Mouse (Mus musculus): Measurements from ENCODE around the gene Supt16. TPM values are rescaled to one million over a fixed set of nuclear protein-coding genes. Genes with fewer than 3 reads are reported as not detected.

The Supt16 gene
- polyA plus RNA-seq (2011; ENCODE audit: insufficient read length, low read depth, missing spikeins): 83.0 and 88.6 TPM in 2 replicates

GRCm38 (mm10) chr14:52197156-52197878 lies at the start of gene Supt16:
Gene Supt16, minus strand, starts transcription at chr14:52197416.
- Histone ChIP-seq H3K27ac (ENCODE audit: insufficient read depth, low read length) (peak within 1 kb of the TSS; percentile 93), H3K4me3 (ENCODE audit: insufficient read depth, low read length) (peak within 1 kb of the TSS; percentile 79), H3K4me1 (ENCODE audit: control insufficient read depth, insufficient read depth, low read length) (no peaks in the 10 kb centered on the region; the same call in 1 of the 2 replicates)
- TF ChIP-seq POLR2A (IDR thresholded peaks at IDR 0.05; ENCODE audit: low read depth, low read length): peak; percentile 66; the same call in 1 of the 2 replicates
- no peak for TF ChIP-seq CTCF (IDR thresholded peaks at IDR 0.05; ENCODE audit: borderline replicate concordance, insufficient read depth, low read length)

- Histone ChIP-seq H3K27ac (ENCODE audit: insufficient read depth, low read length) (no peak overlapping the region), H3K4me1 (ENCODE audit: control insufficient read depth, insufficient read depth, low read length) (peaks cover 3% of the 10 kb centered on the region; the same call in 1 of the 2 replicates), H3K4me3 (ENCODE audit: insufficient read depth, low read length) (no peak overlapping the region)
- TF ChIP-seq POLR2A (IDR thresholded peaks at IDR 0.05; ENCODE audit: low read depth, low read length): no peak
- TF ChIP-seq CTCF (IDR thresholded peaks at IDR 0.05; ENCODE audit: borderline replicate concordance, insufficient read depth, low read length): no peak
Measured at GRCm38 (mm10) chr14:52246129-52246528, 48.9 kb upstream of the Supt16 start.

GRCm38 (mm10) chr14:52244690-52245042 lies 47.5 kb upstream of the Supt16 start:
- H3K4me1 ChIP-seq (ENCODE audit: control insufficient read depth, insufficient read depth, low read length): peaks cover 3% of the 10 kb centered on the region; the same call in 1 of the 2 replicates
- TF ChIP-seq POLR2A (IDR thresholded peaks at IDR 0.05; ENCODE audit: low read depth, low read length) (no peak; the same call in 1 of the 2 replicates), CTCF (IDR thresholded peaks at IDR 0.05; ENCODE audit: borderline replicate concordance, insufficient read depth, low read length) (no peak)
- no peak overlapping the region for H3K27ac ChIP-seq (ENCODE audit: insufficient read depth, low read length)
- peak overlapping the region; percentile 25 for H3K4me3 ChIP-seq (ENCODE audit: insufficient read depth, low read length)

GRCm38 (mm10) chr14:52244041-52244689 lies 46.9 kb upstream of the Supt16 start:
- H3K4me3 ChIP-seq (ENCODE audit: insufficient read depth, low read length): peak overlapping the region; percentile 75
- no peak overlapping the region for H3K27ac ChIP-seq (ENCODE audit: insufficient read depth, low read length)
- no peak for TF ChIP-seq CTCF (IDR thresholded peaks at IDR 0.05; ENCODE audit: borderline replicate concordance, insufficient read depth, low read length)
- peak; percentile 70 for TF ChIP-seq POLR2A (IDR thresholded peaks at IDR 0.05; ENCODE audit: low read depth, low read length)
- H3K4me1 ChIP-seq (ENCODE audit: control insufficient read depth, insufficient read depth, low read length): peaks cover 3% of the 10 kb centered on the region; the same call in 1 of the 2 replicates

- no peak for TF ChIP-seq CTCF (IDR thresholded peaks at IDR 0.05; ENCODE audit: borderline replicate concordance, insufficient read depth, low read length)
- no peak overlapping the region for H3K4me3 ChIP-seq (ENCODE audit: insufficient read depth, low read length)
- H3K4me1 ChIP-seq (ENCODE audit: control insufficient read depth, insufficient read depth, low read length): no peaks in the 10 kb centered on the region; the same call in 1 of the 2 replicates
- H3K27ac ChIP-seq (ENCODE audit: insufficient read depth, low read length): no peak overlapping the region
Measured at GRCm38 (mm10) chr14:52236216-52236615, 39.0 kb upstream of the Supt16 start.

- TF ChIP-seq CTCF (IDR thresholded peaks at IDR 0.05; ENCODE audit: borderline replicate concordance, insufficient read depth, low read length): no peak
- no peak for TF ChIP-seq POLR2A (IDR thresholded peaks at IDR 0.05; ENCODE audit: low read depth, low read length)
- Histone ChIP-seq H3K27ac (ENCODE audit: insufficient read depth, low read length) (no peak overlapping the region), H3K4me3 (ENCODE audit: insufficient read depth, low read length) (no peak overlapping the region), H3K4me1 (ENCODE audit: control insufficient read depth, insufficient read depth, low read length) (no peaks in the 10 kb centered on the region; the same call in 1 of the 2 replicates)
Measured at GRCm38 (mm10) chr14:52235165-52235564, 37.9 kb upstream of the Supt16 start.

GRCm38 (mm10) chr14:52232249-52232648 lies 35.0 kb upstream of the Supt16 start:
- H3K4me1 ChIP-seq (ENCODE audit: control insufficient read depth, insufficient read depth, low read length): no peaks in the 10 kb centered on the region; the same call in 1 of the 2 replicates
- no peak overlapping the region for H3K4me3 ChIP-seq (ENCODE audit: insufficient read depth, low read length)
- TF ChIP-seq CTCF (IDR thresholded peaks at IDR 0.05; ENCODE audit: borderline replicate concordance, insufficient read depth, low read length) (no peak), POLR2A (IDR thresholded peaks at IDR 0.05; ENCODE audit: low read depth, low read length) (no peak)
- no peak overlapping the region for H3K27ac ChIP-seq (ENCODE audit: insufficient read depth, low read length)

- Histone ChIP-seq H3K4me3 (ENCODE audit: insufficient read depth, low read length) (no peak overlapping the region), H3K27ac (ENCODE audit: insufficient read depth, low read length) (no peak overlapping the region), H3K4me1 (ENCODE audit: control insufficient read depth, insufficient read depth, low read length) (no peaks in the 10 kb centered on the region)
- TF ChIP-seq POLR2A (IDR thresholded peaks at IDR 0.05; ENCODE audit: low read depth, low read length) (no peak), CTCF (IDR thresholded peaks at IDR 0.05; ENCODE audit: borderline replicate concordance, insufficient read depth, low read length) (no peak)
Measured at GRCm38 (mm10) chr14:52225972-52226371, 28.8 kb upstream of the Supt16 start.

GRCm38 (mm10) chr14:52217261-52217660 lies 20.0 kb upstream of the Supt16 start:
- no peak overlapping the region for H3K4me3 ChIP-seq (ENCODE audit: insufficient read depth, low read length)
- no peak for TF ChIP-seq POLR2A (IDR thresholded peaks at IDR 0.05; ENCODE audit: low read depth, low read length)
- no peak for TF ChIP-seq CTCF (IDR thresholded peaks at IDR 0.05; ENCODE audit: borderline replicate concordance, insufficient read depth, low read length)
- no peaks in the 10 kb centered on the region for H3K4me1 ChIP-seq (ENCODE audit: control insufficient read depth, insufficient read depth, low read length)
- no peak overlapping the region for H3K27ac ChIP-seq (ENCODE audit: insufficient read depth, low read length)

GRCm38 (mm10) chr14:52199412-52199811 lies 2.2 kb upstream of the Supt16 start:
- Histone ChIP-seq H3K4me1 (ENCODE audit: control insufficient read depth, insufficient read depth, low read length) (no peaks in the 10 kb centered on the region; the same call in 1 of the 2 replicates), H3K27ac (ENCODE audit: insufficient read depth, low read length) (no peak overlapping the region), H3K4me3 (ENCODE audit: insufficient read depth, low read length) (no peak overlapping the region)
- no peak for TF ChIP-seq POLR2A (IDR thresholded peaks at IDR 0.05; ENCODE audit: low read depth, low read length)
- no peak for TF ChIP-seq CTCF (IDR thresholded peaks at IDR 0.05; ENCODE audit: borderline replicate concordance, insufficient read depth, low read length)
